Mouse (Mus musculus) hindbrain, embryonic 15.5 days (tissue): ENCODE measurements around the gene Plekha1. TPM values are rescaled to one million over a fixed set of nuclear protein-coding genes. Genes with fewer than 3 reads are reported as not detected.

Source experiments
- ATAC-seq: fragments of 200-750 bp; cut with Nextera tagmentation; 2 replicates; pipeline ENCODE4 v1.8.0; 2017; ENCODE audit warnings: low read depth, moderate number of reproducible peaks, moderate TSS enrichment; ENCODE audit not compliant: low FRiP score
- H3K27ac ChIP-seq: fragments of 300-500 bp; sonication (generic); replicated peaks from 2 replicates; pipeline ENCODE4 v1.5.1; 2015; ENCODE audit warnings: mild to moderate bottlenecking, inconsistent platforms
- H3K27me3 ChIP-seq: fragments of 300-500 bp; sonication (generic); 2 replicates; pipeline ENCODE4 v1.6.1; 2015; ENCODE audit warnings: control low read depth, inconsistent platforms
- H3K36me3 ChIP-seq: fragments of 300-500 bp; sonication (generic); 2 replicates; pipeline ENCODE4 v1.6.1; 2015; ENCODE audit warnings: control low read depth, inconsistent platforms
- H3K4me1 ChIP-seq: fragments of 300-500 bp; sonication (generic); replicated peaks from 2 replicates; pipeline ENCODE4 v1.6.1; 2015; ENCODE audit warnings: control low read depth, inconsistent platforms
- H3K4me2 ChIP-seq: fragments of 300-500 bp; sonication (generic); 2 replicates; pipeline ENCODE4 v1.6.1; 2015; ENCODE audit warnings: moderate library complexity, mild to moderate bottlenecking, inconsistent platforms
- H3K4me3 ChIP-seq: fragments of 300-500 bp; sonication (generic); 2 replicates; pipeline ENCODE4 v1.5.1; 2015; ENCODE audit warnings: mild to moderate bottlenecking, inconsistent platforms
- H3K9ac ChIP-seq: fragments of 300-500 bp; sonication (generic); 2 replicates; pipeline ENCODE4 v1.6.1; 2015; ENCODE audit warnings: inconsistent platforms
- H3K9me3 ChIP-seq: fragments of 300-500 bp; sonication (generic); 2 replicates; pipeline ENCODE4 v1.6.1; 2016; ENCODE audit warnings: control low read depth, inconsistent platforms
- WGBS: fragments of 180-500 bp; shearing (Covaris S2); methylation state at CpG from one replicate; pipeline ENCODE4 v1.1.7; 2015; 5-methylcytosine and 5-hydroxymethylcytosine counted together
- microRNA-seq: library from miRNA; unstranded; fragments of <30 nt; microRNA quantifications from one replicate; pipeline ENCODE4, GENCODE M21; 2016
- polyA plus RNA-seq: library from polyadenylated mRNA; unstranded; fragments of >200 nt; fragmentation: Nextera tagmentation; extraction: Ambion mirVana; gene quantifications from 2 replicates; pipeline ENCODE4 v1.2.1, GENCODE M21; 2015

Gene Plekha1
- polyA plus RNA-seq, 1 experiment from 2014 or later, result 60.6 TPM

DNA sequence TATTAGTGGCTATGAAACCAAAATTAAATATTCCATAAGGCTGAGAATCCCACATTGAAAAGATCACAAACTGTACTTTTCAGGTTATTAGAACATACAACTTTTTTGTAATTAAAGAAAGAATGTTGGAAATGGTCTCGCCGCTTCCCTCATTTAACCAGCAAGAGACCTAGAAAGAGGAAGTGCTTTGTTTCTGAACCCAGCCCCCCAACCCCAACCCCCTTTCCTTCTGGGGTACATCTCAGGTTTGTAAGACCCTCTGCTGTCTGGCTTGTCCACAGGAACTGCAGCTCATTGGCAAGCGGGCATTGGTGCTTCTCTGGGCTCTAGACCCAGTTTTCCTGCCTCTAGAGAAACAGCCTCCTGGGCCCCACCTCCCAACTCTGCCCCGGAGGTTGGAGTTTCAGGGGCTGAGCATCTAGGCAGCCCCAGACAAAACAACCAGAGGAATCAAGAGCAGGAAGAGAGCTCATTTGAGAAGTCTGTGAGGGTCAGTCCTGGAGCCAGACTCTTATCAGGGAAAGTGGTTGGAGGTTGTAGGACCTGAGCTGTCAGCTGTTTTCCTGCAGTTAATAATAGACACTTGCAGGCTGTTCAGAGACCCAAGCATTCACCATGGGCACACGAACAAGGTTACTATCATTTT is 83.1 kb downstream of the Plekha1 start:
- H3K27ac ChIP-seq, result peak overlapping the region; percentile 61; the same call in 1 of the 2 replicates
- H3K27me3 ChIP-seq, result no peaks in the 10 kb centered on the region
- H3K36me3 ChIP-seq, result no peaks in the 10 kb centered on the region
- no peaks in the 10 kb centered on the region for H3K9me3 ChIP-seq
- WGBS, result 63% methylated on average over 5 of the region's 5 CpGs
- no peak for ATAC-seq
- peaks cover 4% of the 10 kb centered on the region; the same call in 1 of the 2 replicates for H3K4me1 ChIP-seq
- no peak overlapping the region for H3K4me2 ChIP-seq
- no peak overlapping the region for H3K9ac ChIP-seq
- no peak overlapping the region for H3K4me3 ChIP-seq

GRCm38 (mm10) chr7:130949331-130949751 is 83.8 kb downstream of the Plekha1 start:
- Histone ChIP-seq H3K36me3 (no peaks in the 10 kb centered on the region), H3K4me3 (no peak overlapping the region), H3K9me3 (no peaks in the 10 kb centered on the region), H3K9ac (no peak overlapping the region), H3K27me3 (no peaks in the 10 kb centered on the region), H3K27ac (peak overlapping the region; percentile 61; the same call in 1 of the 2 replicates), H3K4me2 (no peak overlapping the region), H3K4me1 (peaks cover 4% of the 10 kb centered on the region; the same call in 1 of the 2 replicates)
- ATAC-seq, result peak; percentile 61; the same call in 1 of the 2 replicates
- 57% methylated on average over 8 of the region's 8 CpGs for WGBS

GRCm38 (mm10) chr7:130950482-130950881 is 84.9 kb downstream of the Plekha1 start:
- 93% methylated on average over 7 of the region's 7 CpGs for WGBS
- H3K36me3 ChIP-seq, result no peaks in the 10 kb centered on the region
- peaks cover 4% of the 10 kb centered on the region; the same call in 1 of the 2 replicates for H3K4me1 ChIP-seq
- no peaks in the 10 kb centered on the region for H3K9me3 ChIP-seq
- no peak overlapping the region for H3K27ac ChIP-seq
- no peak overlapping the region for H3K4me3 ChIP-seq
- no peak overlapping the region for H3K9ac ChIP-seq
- H3K4me2 ChIP-seq, result no peak overlapping the region
- H3K27me3 ChIP-seq, result no peaks in the 10 kb centered on the region
- no peak for ATAC-seq

DNA sequence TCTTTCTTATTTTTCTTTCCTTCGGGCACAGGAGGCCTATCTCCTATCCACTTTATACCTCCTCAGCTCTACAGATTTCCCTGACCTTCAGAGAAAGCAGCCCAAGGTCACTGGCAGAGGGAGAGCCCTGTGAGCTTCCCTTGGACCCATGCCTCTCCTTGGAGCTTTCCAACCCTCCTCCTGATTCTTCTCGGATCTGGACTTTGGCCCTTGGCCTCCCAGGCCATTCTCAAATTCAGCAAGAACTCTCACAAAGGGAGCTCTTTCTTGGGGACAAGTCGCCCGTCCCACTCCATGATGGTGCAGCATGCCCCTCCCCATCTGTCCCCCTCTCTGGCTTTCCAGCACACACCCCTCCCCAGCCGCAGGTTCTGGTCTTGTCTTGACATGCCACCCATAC is 85.4 kb downstream of the Plekha1 start:
- 93% methylated on average over 5 of the region's 5 CpGs for WGBS

GRCm38 (mm10) chr7:130953376-130953775 is 87.8 kb downstream of the Plekha1 start:
- no peak for ATAC-seq
- no peaks in the 10 kb centered on the region for H3K36me3 ChIP-seq
- H3K4me2 ChIP-seq, result no peak overlapping the region
- no peaks in the 10 kb centered on the region for H3K27me3 ChIP-seq
- no peak overlapping the region for H3K4me3 ChIP-seq
- H3K9me3 ChIP-seq, result no peaks in the 10 kb centered on the region
- H3K27ac ChIP-seq, result no peak overlapping the region
- no peak overlapping the region for H3K9ac ChIP-seq
- WGBS, result 91% methylated on average over 10 of the region's 10 CpGs
- peaks cover 4% of the 10 kb centered on the region; the same call in 1 of the 2 replicates for H3K4me1 ChIP-seq

More for the DNA sequence above, 85.4 kb downstream of the Plekha1 start:
- no peaks in the 10 kb centered on the region for H3K9me3 ChIP-seq
- peaks cover 4% of the 10 kb centered on the region; the same call in 1 of the 2 replicates for H3K4me1 ChIP-seq
- no peak overlapping the region for H3K9ac ChIP-seq
- no peak overlapping the region for H3K4me3 ChIP-seq
- H3K27me3 ChIP-seq, result no peaks in the 10 kb centered on the region
- no peak overlapping the region for H3K4me2 ChIP-seq
- no peaks in the 10 kb centered on the region for H3K36me3 ChIP-seq
- no peak for ATAC-seq
- no peak overlapping the region for H3K27ac ChIP-seq

DNA sequence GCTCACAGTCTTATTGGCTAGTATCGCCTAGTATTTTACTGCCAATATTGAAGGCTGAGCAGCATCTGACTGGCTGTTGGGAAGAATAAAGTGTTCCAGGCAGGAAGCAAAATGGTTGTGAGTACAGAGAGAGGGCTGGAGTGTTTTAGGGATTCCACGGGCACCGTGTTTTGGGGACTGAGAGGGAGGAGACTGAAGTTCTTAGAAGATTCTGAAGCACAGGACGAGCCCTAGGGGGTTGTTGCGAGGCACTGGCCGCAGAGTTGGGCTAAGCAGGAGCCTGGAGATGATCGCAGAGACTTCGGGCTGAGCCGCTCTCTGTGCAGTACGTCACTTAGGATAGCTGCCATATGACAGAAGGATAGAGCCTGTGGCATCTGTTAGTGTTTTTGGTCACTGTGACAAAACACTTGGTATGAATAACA is 88.6 kb downstream of the Plekha1 start:
- Histone ChIP-seq H3K27me3 (no peaks in the 10 kb centered on the region), H3K4me1 (peaks cover 3% of the 10 kb centered on the region; the same call in 1 of the 2 replicates), H3K4me3 (no peak overlapping the region), H3K27ac (no peak overlapping the region), H3K9me3 (no peaks in the 10 kb centered on the region), H3K9ac (no peak overlapping the region), H3K4me2 (no peak overlapping the region), H3K36me3 (no peaks in the 10 kb centered on the region)
- WGBS, result 87% methylated on average over 10 of the region's 10 CpGs
- ATAC-seq, result no peak

GRCm38 (mm10) chr7:130958551-130958950 is 93.0 kb downstream of the Plekha1 start:
- Histone ChIP-seq H3K9ac (no peak overlapping the region), H3K9me3 (no peaks in the 10 kb centered on the region), H3K4me3 (no peak overlapping the region), H3K4me1 (no peaks in the 10 kb centered on the region), H3K4me2 (no peak overlapping the region), H3K27ac (no peak overlapping the region), H3K36me3 (no peaks in the 10 kb centered on the region), H3K27me3 (no peaks in the 10 kb centered on the region)
- no peak for ATAC-seq
- WGBS, result 67% methylated on average over 7 of the region's 7 CpGs

DNA sequence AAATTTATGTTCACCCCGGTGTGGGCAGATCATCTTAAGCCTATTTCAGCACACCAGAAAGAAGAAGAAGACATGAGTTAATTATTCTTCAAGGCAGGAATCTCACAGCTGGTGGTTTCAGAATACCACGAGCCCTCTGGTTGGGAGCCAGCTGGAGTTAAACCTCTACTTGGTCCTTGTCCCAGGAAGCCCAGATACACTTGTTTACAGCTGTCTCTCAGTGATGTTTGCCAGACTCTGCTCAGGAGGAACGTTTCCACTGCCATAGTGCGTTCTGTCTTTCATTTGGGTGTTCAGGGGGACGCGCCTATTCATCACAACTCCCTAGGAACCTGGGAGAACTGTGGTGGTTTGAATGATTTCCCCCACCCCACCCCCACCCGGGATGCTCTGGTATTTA is 94.3 kb downstream of the Plekha1 start:
- H3K4me3 ChIP-seq, result no peak overlapping the region
- 50% methylated on average over 7 of the region's 7 CpGs for WGBS
- no peak for ATAC-seq
- H3K27ac ChIP-seq, result no peak overlapping the region
- no peak overlapping the region for H3K4me2 ChIP-seq
- no peaks in the 10 kb centered on the region for H3K9me3 ChIP-seq
- H3K27me3 ChIP-seq, result no peaks in the 10 kb centered on the region
- no peaks in the 10 kb centered on the region for H3K36me3 ChIP-seq
- peaks cover 5% of the 10 kb centered on the region for H3K4me1 ChIP-seq
- H3K9ac ChIP-seq, result no peak overlapping the region

- Histone ChIP-seq H3K27ac (no peak overlapping the region), H3K4me3 (no peak overlapping the region), H3K36me3 (no peaks in the 10 kb centered on the region), H3K27me3 (no peaks in the 10 kb centered on the region), H3K4me2 (no peak overlapping the region), H3K4me1 (peaks cover 19% of the 10 kb centered on the region), H3K9me3 (no peaks in the 10 kb centered on the region), H3K9ac (no peak overlapping the region)
- no peak for ATAC-seq
- 94% methylated on average over 6 of the region's 6 CpGs for WGBS
Observed at GRCm38 (mm10) chr7:130961429-130961828, 95.9 kb downstream of the Plekha1 start.

Small RNA genes within 50 kb of the gene (microRNA-seq; reads per million reads assigned to microRNA genes)
- gene Mir7061, result 1.5 reads per million

Other genes with a start within 250 kb of the Plekha1 start
- gene Btbd16, start 91.7 kb upstream of the Plekha1 start, polyA plus RNA-seq, result 0.09 TPM in 1 of 2 replicates, not detected in the other
- gene Htra1, start 70.4 kb downstream of the Plekha1 start, polyA plus RNA-seq, result 19.9 and 22.2 TPM in 2 replicates
- 0.04 TPM in 1 of 2 replicates, not detected in the other for gene Dmbt1, start 166.3 kb downstream of the Plekha1 start, polyA plus RNA-seq